Mouse (Mus musculus) erythroblast, embryonic 14.5 days (primary cell): Measurements from ENCODE around the gene Atg9a. TPM values are rescaled to one million over a fixed set of nuclear protein-coding genes. Genes with fewer than 3 reads are reported as not detected.
A peak's percentile ranks its signal among the peaks of the same experiment; 100 is the strongest.

ENCODE experiments used
- H3K27me3 ChIP-seq: 2 replicates; pipeline ENCODE4 v1.6.1; 2012; ENCODE audit warnings: inconsistent platforms; ENCODE audit not compliant: control insufficient read depth
- H3K36me3 ChIP-seq: 2 replicates; pipeline ENCODE4 v1.6.1; 2012; ENCODE audit warnings: mild to moderate bottlenecking, inconsistent platforms; ENCODE audit not compliant: control insufficient read depth
- H3K4me1 ChIP-seq: 2 replicates; pipeline ENCODE4 v1.6.1; 2012; ENCODE audit warnings: inconsistent platforms; ENCODE audit not compliant: control insufficient read depth
- H3K4me3 ChIP-seq: replicated peaks from 2 replicates; pipeline ENCODE3; 2012; ENCODE audit warnings: moderate library complexity, mild to moderate bottlenecking, inconsistent platforms
- H3K9me3 ChIP-seq: 2 replicates; pipeline ENCODE4 v1.6.1; 2012; ENCODE audit warnings: low read length, inconsistent platforms, mixed read lengths; ENCODE audit not compliant: control insufficient read depth
- GATA1 ChIP-seq: IDR thresholded peaks from 2 replicates; pipeline ENCODE4 v1.6.1; 2012; ENCODE audit warnings: low read length, inconsistent platforms, mixed read lengths
- TAL1 ChIP-seq: IDR thresholded peaks from 3 replicates; pipeline ENCODE4 v1.6.1; 2012; ENCODE audit warnings: low read length, inconsistent platforms, mixed read lengths
- polyA plus RNA-seq: library from polyadenylated mRNA; stranded (reverse); fragments of >175 nt; gene quantifications from 2 replicates; pipeline ENCODE4 v1.2.3, GENCODE M21; 2012

The Atg9a gene
- polyA plus RNA-seq, 1 experiment = 25.7 TPM

- peak overlapping the region; percentile 85 for H3K4me3 ChIP-seq
- H3K4me1 ChIP-seq = peaks cover 71% of the 10 kb centered on the region
- no peaks in the 10 kb centered on the region; the same call in 1 of the 2 replicates for H3K9me3 ChIP-seq
- peaks cover 52% of the 10 kb centered on the region for H3K36me3 ChIP-seq
- no peak for TF ChIP-seq GATA1
- TF ChIP-seq TAL1 = no peak
- peaks cover 27% of the 10 kb centered on the region for H3K27me3 ChIP-seq
Measured at GRCm38 (mm10) chr1:75217893-75218226, 25.9 kb upstream of the Atg9a start.

GRCm38 (mm10) chr1:75216797-75217585 is 25.0 kb upstream of the Atg9a start:
- H3K4me1 ChIP-seq = peaks cover 80% of the 10 kb centered on the region
- peaks cover 27% of the 10 kb centered on the region for H3K27me3 ChIP-seq
- H3K9me3 ChIP-seq = no peaks in the 10 kb centered on the region; the same call in 1 of the 2 replicates
- TF ChIP-seq TAL1 = no peak
- TF ChIP-seq GATA1 = no peak
- H3K36me3 ChIP-seq = peaks cover 61% of the 10 kb centered on the region
- peak overlapping the region; percentile 85 for H3K4me3 ChIP-seq

GRCm38 (mm10) chr1:75215785-75216184 is 23.8 kb upstream of the Atg9a start:
- Histone ChIP-seq H3K4me1 (peaks cover 92% of the 10 kb centered on the region), H3K36me3 (peaks cover 67% of the 10 kb centered on the region), H3K4me3 (peak overlapping the region; percentile 85), H3K9me3 (no peaks in the 10 kb centered on the region; the same call in 1 of the 2 replicates), H3K27me3 (peaks cover 16% of the 10 kb centered on the region)
- TF ChIP-seq GATA1 (no peak), TAL1 (no peak)

- TF ChIP-seq GATA1 (no peak), TAL1 (no peak)
- Histone ChIP-seq H3K4me1 (peaks cover 97% of the 10 kb centered on the region), H3K4me3 (no peak overlapping the region), H3K36me3 (peaks cover 67% of the 10 kb centered on the region), H3K9me3 (no peaks in the 10 kb centered on the region; the same call in 1 of the 2 replicates), H3K27me3 (peaks cover 7% of the 10 kb centered on the region)
Measured at GRCm38 (mm10) chr1:75214886-75215285, 22.9 kb upstream of the Atg9a start.

GRCm38 (mm10) chr1:75214442-75214841 is 22.4 kb upstream of the Atg9a start:
- Histone ChIP-seq H3K36me3 (peaks cover 67% of the 10 kb centered on the region), H3K27me3 (peaks cover 3% of the 10 kb centered on the region), H3K4me3 (no peak overlapping the region), H3K4me1 (peaks cover 97% of the 10 kb centered on the region), H3K9me3 (no peaks in the 10 kb centered on the region)
- no peak for TF ChIP-seq GATA1
- TF ChIP-seq TAL1 = no peak

GRCm38 (mm10) chr1:75213096-75213495 is 21.1 kb upstream of the Atg9a start:
- H3K27me3 ChIP-seq = no peaks in the 10 kb centered on the region; the same call in 1 of the 2 replicates
- peaks cover 95% of the 10 kb centered on the region for H3K4me1 ChIP-seq
- H3K4me3 ChIP-seq = peak overlapping the region; percentile 45
- TF ChIP-seq GATA1 (no peak), TAL1 (no peak)
- peaks cover 67% of the 10 kb centered on the region for H3K36me3 ChIP-seq
- no peaks in the 10 kb centered on the region for H3K9me3 ChIP-seq

GRCm38 (mm10) chr1:75212542-75212941 is 20.5 kb upstream of the Atg9a start:
- Histone ChIP-seq H3K9me3 (no peaks in the 10 kb centered on the region), H3K4me3 (peak overlapping the region; percentile 45), H3K36me3 (peaks cover 61% of the 10 kb centered on the region), H3K27me3 (no peaks in the 10 kb centered on the region; the same call in 1 of the 2 replicates), H3K4me1 (peaks cover 93% of the 10 kb centered on the region)
- no peak for TF ChIP-seq GATA1
- TF ChIP-seq TAL1 = no peak

GRCm38 (mm10) chr1:75211141-75211708 is 19.2 kb upstream of the Atg9a start:
- no peak for TF ChIP-seq TAL1
- no peak for TF ChIP-seq GATA1
- H3K27me3 ChIP-seq = no peaks in the 10 kb centered on the region; the same call in 1 of the 2 replicates
- peaks cover 52% of the 10 kb centered on the region for H3K36me3 ChIP-seq
- peak overlapping the region; percentile 81 for H3K4me3 ChIP-seq
- no peaks in the 10 kb centered on the region for H3K9me3 ChIP-seq
- peaks cover 84% of the 10 kb centered on the region for H3K4me1 ChIP-seq
